Comparison of ENCODE assay signal across 20 mouse cellular contexts in the genomic region with DNA sequence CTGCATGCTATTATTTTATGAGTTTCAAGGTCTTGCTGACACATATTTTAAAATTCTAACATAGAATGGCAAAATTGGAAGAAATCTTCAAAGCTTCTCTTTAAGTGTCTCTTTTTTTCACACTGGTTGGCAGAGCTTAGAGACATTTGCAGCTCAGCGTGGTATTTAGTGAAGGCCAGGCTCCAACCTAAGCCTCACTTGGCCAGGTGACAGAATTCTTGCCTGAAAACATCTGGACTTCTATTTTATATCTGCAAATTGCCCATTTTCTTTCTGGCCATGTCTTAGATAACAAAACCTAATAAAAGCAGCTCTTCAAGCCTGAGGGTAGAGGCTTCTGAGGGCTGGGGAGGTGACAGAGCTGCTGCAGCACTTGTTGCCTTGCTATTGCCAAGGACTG.
"Had no signal": no experiment of that assay in that cellular context is flagged by ENCODE, and none has a peak within 500 bp of the region (broad histone marks: within the 10 kb centered on the region; RNA-seq: fewer than 3 reads in every experiment).

No protein-coding gene starts in this region.

- H3K4me1 ChIP-seq: limb, embryonic 12.5 days; liver, embryonic 12.5 days; liver, embryonic 15.5 days; midbrain, embryonic 10.5 days; midbrain, embryonic 13.5 days; neural tube, embryonic 13.5 days had no signal

- H3K27me3 ChIP-seq: limb, embryonic 12.5 days; liver, embryonic 12.5 days; liver, embryonic 15.5 days; lung, embryonic 15.5 days; megakaryocyte, embryonic 14.5 days; midbrain, embryonic 13.5 days; neural tube, embryonic 13.5 days had no signal

- H3K27ac ChIP-seq: kidney, postnatal 0 days; layer of hippocampus, adult 2 months; left cerebral cortex, adult 2 months; limb, embryonic 12.5 days; liver, embryonic 12.5 days; liver, embryonic 15.5 days; lung, embryonic 15.5 days; midbrain, embryonic 10.5 days; midbrain, embryonic 13.5 days; neural tube, embryonic 13.5 days had no signal

- H3K4me3 ChIP-seq: layer of hippocampus, adult 2 months; left cerebral cortex, adult 2 months; limb, embryonic 12.5 days; liver, embryonic 12.5 days; liver, embryonic 15.5 days; lung, embryonic 15.5 days; megakaryocyte, embryonic 14.5 days; midbrain, embryonic 10.5 days; midbrain, embryonic 13.5 days; myocyte; neural tube, embryonic 13.5 days had no signal

- DNase-seq: kidney, postnatal 25 days; layer of hippocampus, postnatal 36 days; liver; lung, adult 18-20 months; lung, postnatal 10 days; lung, postnatal 36 days; thymus, adult 18-20 months; thymus, postnatal 36 days had no signal
